In genomic region chr9:106684093-106684872, GRCm38 (mm10) we compare ENCODE assay signal across 8 mouse cellular contexts. TPM values are rescaled to one million over a fixed set of nuclear protein-coding genes. Genes with fewer than 3 reads are reported as not detected.
DNase-seq lines count a peak whose midpoint lies in the region; ATAC-seq lines count a peak whose summit lies in the region.

No protein-coding gene starts in this region.

- peak overlapping the region; percentile 77 for H3K9ac ChIP-seq in lung, embryonic 15.5 days
- 0 out of 2 replicates have a peak overlapping the region, but pooled peaks have one; percentile 66 for H3K9ac ChIP-seq in embryonic facial prominence, embryonic 15.5 days
- peak overlapping the region; percentile 73 for H3K9ac ChIP-seq in neural tube, embryonic 15.5 days (replicated peaks)

- H3K4me1 ChIP-seq in lung, embryonic 15.5 days: peaks cover 17% of the 10 kb centered on the region
- H3K4me1 ChIP-seq in embryonic facial prominence, embryonic 15.5 days: peaks cover 36% of the 10 kb centered on the region
- peaks cover 34% of the 10 kb centered on the region for H3K4me1 ChIP-seq in limb, embryonic 10.5 days
- peaks cover 35% of the 10 kb centered on the region for H3K4me1 ChIP-seq in neural tube, embryonic 15.5 days

- no peak for DNase-seq in lung, postnatal 25 days (ENCODE audit: low spot score)
- DNase-seq in limb, embryonic 10.5 days (ENCODE audit: low spot score): no peak
- DNase-seq in adrenal gland, adult (ENCODE audit: inconsistent age in 2 of 2, low spot score in 1 of 2): no peak
- DNase-seq in urinary bladder, postnatal 25 days (ENCODE audit: low spot score): no peak
- no peak for DNase-seq in adrenal gland, adult 18-20 months (ENCODE audit: low spot score in 2 of 2)

- no peaks in the 10 kb centered on the region for H3K27me3 ChIP-seq in lung, embryonic 15.5 days
- H3K27me3 ChIP-seq in embryonic facial prominence, embryonic 15.5 days: no peaks in the 10 kb centered on the region
- no peaks in the 10 kb centered on the region for H3K27me3 ChIP-seq in limb, embryonic 10.5 days (ENCODE audit: low read depth, poor library complexity, severe bottlenecking)
- no peaks in the 10 kb centered on the region for H3K27me3 ChIP-seq in neural tube, embryonic 15.5 days (replicated peaks)

- H3K9me3 ChIP-seq in lung, embryonic 15.5 days: no peaks in the 10 kb centered on the region
- H3K9me3 ChIP-seq in embryonic facial prominence, embryonic 15.5 days (replicated peaks): no peaks in the 10 kb centered on the region
- no peaks in the 10 kb centered on the region for H3K9me3 ChIP-seq in limb, embryonic 10.5 days (replicated peaks)
- H3K9me3 ChIP-seq in neural tube, embryonic 15.5 days (replicated peaks): no peaks in the 10 kb centered on the region

- WGBS in lung, embryonic 15.5 days: 67% methylated on average over 6 of the region's 6 CpGs
- 75% methylated on average over 6 of the region's 6 CpGs for WGBS in embryonic facial prominence, embryonic 15.5 days
- 83% methylated on average over 6 of the region's 6 CpGs for WGBS in limb, embryonic 10.5 days
- 85% methylated on average over 6 of the region's 6 CpGs for WGBS in neural tube, embryonic 15.5 days

- ATAC-seq in lung, embryonic 15.5 days (ENCODE audit: borderline replicate concordance, extremely low read depth, low FRiP score, low TSS enrichment): no peak
- no peak for ATAC-seq in embryonic facial prominence, embryonic 15.5 days (ENCODE audit: insufficient number of reproducible peaks, low FRiP score, low TSS enrichment, low read depth)
- no peak for ATAC-seq in neural tube, embryonic 15.5 days (ENCODE audit: low FRiP score)

- H3K4me2 ChIP-seq in lung, embryonic 15.5 days: peak overlapping the region; percentile 98
- H3K4me2 ChIP-seq in embryonic facial prominence, embryonic 15.5 days (replicated peaks): peak overlapping the region; percentile 87
- peak overlapping the region; percentile 97 for H3K4me2 ChIP-seq in neural tube, embryonic 15.5 days

- H3K27ac ChIP-seq in lung, embryonic 15.5 days: no peak overlapping the region
- H3K27ac ChIP-seq in embryonic facial prominence, embryonic 15.5 days (replicated peaks): no peak overlapping the region
- no peak overlapping the region for H3K27ac ChIP-seq in limb, embryonic 10.5 days
- no peak overlapping the region for H3K27ac ChIP-seq in neural tube, embryonic 15.5 days (replicated peaks)

- peaks cover 17% of the 10 kb centered on the region for H3K36me3 ChIP-seq in lung, embryonic 15.5 days
- H3K36me3 ChIP-seq in embryonic facial prominence, embryonic 15.5 days: peaks cover 25% of the 10 kb centered on the region
- peaks cover 28% of the 10 kb centered on the region for H3K36me3 ChIP-seq in limb, embryonic 10.5 days
- peaks cover 24% of the 10 kb centered on the region for H3K36me3 ChIP-seq in neural tube, embryonic 15.5 days

- H3K4me3 ChIP-seq in lung, embryonic 15.5 days: peak overlapping the region; percentile 94
- H3K4me3 ChIP-seq in embryonic facial prominence, embryonic 15.5 days (replicated peaks): peak overlapping the region; percentile 69
- peak overlapping the region; percentile 94 for H3K4me3 ChIP-seq in limb, embryonic 10.5 days
- peak overlapping the region; percentile 87 for H3K4me3 ChIP-seq in neural tube, embryonic 15.5 days (replicated peaks)

RNA-seq across cellular contexts. Expression of gene Tex264, which starts 1.4 kb away (rescaled TPM):
- 42.5 and 44.6 TPM in 2 replicates for polyA plus RNA-seq in lung, embryonic 15.5 days (2015; fragmentation: Nextera tagmentation; extraction: Ambion mirVana)
- 77.7 and 86.7 TPM in 2 replicates for polyA plus RNA-seq in embryonic facial prominence, embryonic 15.5 days (2015; fragmentation: Nextera tagmentation; extraction: Ambion mirVana)
- polyA plus RNA-seq in limb, embryonic 10.5 days (2016; fragmentation: Nextera tagmentation; extraction: Ambion mirVana): 22.9 and 32.1 TPM in 2 replicates
- polyA plus RNA-seq in neural tube, embryonic 15.5 days (2015; fragmentation: Nextera tagmentation; extraction: Ambion mirVana): 72.2 and 83.3 TPM in 2 replicates
- total RNA-seq in adrenal gland, adult 18-20 months (2021): 100 to 1,000 TPM in 1 of 2 experiments, 10 to 100 TPM in 1; 93.5 to 136 TPM

RNA-seq across cellular contexts. Expression of gene Grm2, which starts 28.4 kb away (rescaled TPM):
- 0.25 TPM in 1 of 2 replicates, not detected in the other for polyA plus RNA-seq in lung, embryonic 15.5 days (2015; fragmentation: Nextera tagmentation; extraction: Ambion mirVana)
- 0.14 TPM in 1 of 2 replicates, not detected in the other for polyA plus RNA-seq in embryonic facial prominence, embryonic 15.5 days (2015; fragmentation: Nextera tagmentation; extraction: Ambion mirVana)
- not detected in 2 replicates for polyA plus RNA-seq in limb, embryonic 10.5 days (2016; fragmentation: Nextera tagmentation; extraction: Ambion mirVana)
- 4.9 and 6.4 TPM in 2 replicates for polyA plus RNA-seq in neural tube, embryonic 15.5 days (2015; fragmentation: Nextera tagmentation; extraction: Ambion mirVana)
- not detected for total RNA-seq in adrenal gland, adult 18-20 months (2021)

RNA-seq across cellular contexts. Expression of gene Iqcf6, which starts 57.9 kb away (rescaled TPM):
- not detected in 2 replicates for polyA plus RNA-seq in lung, embryonic 15.5 days (2015; fragmentation: Nextera tagmentation; extraction: Ambion mirVana)
- polyA plus RNA-seq in embryonic facial prominence, embryonic 15.5 days (2015; fragmentation: Nextera tagmentation; extraction: Ambion mirVana): not detected in 2 replicates
- not detected in 2 replicates for polyA plus RNA-seq in limb, embryonic 10.5 days (2016; fragmentation: Nextera tagmentation; extraction: Ambion mirVana)
- not detected in 2 replicates for polyA plus RNA-seq in neural tube, embryonic 15.5 days (2015; fragmentation: Nextera tagmentation; extraction: Ambion mirVana)
- total RNA-seq in adrenal gland, adult 18-20 months (2021): not detected
